Mouse (Mus musculus) limb, embryonic 10.5 days (tissue): ENCODE data around the gene Nkx3-2. TPM values are rescaled to one million over a fixed set of nuclear protein-coding genes. Genes with fewer than 3 reads are reported as not detected.

Experiments
- DNase-seq: peaks from one replicate; pipeline ENCODE4 v3.0.0-alpha.2; 2017; ENCODE audit warnings: low spot score
- H3K27ac ChIP-seq: fragments of 300-500 bp; sonication (generic); 2 replicates; pipeline ENCODE4 v1.5.1; 2016; ENCODE audit warnings: mild to moderate bottlenecking
- H3K27me3 ChIP-seq: fragments of 300-500 bp; sonication (generic); 2 replicates; pipeline ENCODE4 v1.6.1; 2016; ENCODE audit warnings: low read depth, mild to moderate bottlenecking; ENCODE audit not compliant: poor library complexity, severe bottlenecking
- H3K36me3 ChIP-seq: fragments of 300-500 bp; sonication (generic); 2 replicates; pipeline ENCODE4 v1.6.1; 2016; ENCODE audit warnings: mild to moderate bottlenecking, moderate library complexity
- H3K4me1 ChIP-seq: fragments of 300-500 bp; sonication (generic); 2 replicates; pipeline ENCODE4 v1.6.1; 2016
- H3K4me3 ChIP-seq: fragments of 300-500 bp; sonication (generic); 2 replicates; pipeline ENCODE4 v1.5.1; 2016; ENCODE audit warnings: mild to moderate bottlenecking, moderate library complexity
- H3K9me3 ChIP-seq: fragments of 300-500 bp; sonication (generic); replicated peaks from 2 replicates; pipeline ENCODE4 v1.6.1; 2016; ENCODE audit warnings: mild to moderate bottlenecking
- WGBS: fragments of 180-500 bp; shearing (Covaris S2); methylation state at CpG from one replicate; pipeline ENCODE4 v1.1.7; 2016; 5-methylcytosine and 5-hydroxymethylcytosine counted together
- polyA plus RNA-seq: library from polyadenylated mRNA; unstranded; fragments of >200 nt; fragmentation: Nextera tagmentation; extraction: Ambion mirVana; gene quantifications from 2 replicates; pipeline ENCODE4 v1.2.1, GENCODE M21; 2016

The Nkx3-2 gene
- 0.11 and 0.50 TPM in 2 replicates for polyA plus RNA-seq

GRCm38 (mm10) chr5:41763731-41764721, at the start of gene Nkx3-2:
Gene Nkx3-2, minus strand, starts transcription at chr5:41764501.
- WGBS = under 1% methylated on average over 77 of the region's 79 CpGs
- no peaks in the 10 kb centered on the region for H3K36me3 ChIP-seq
- H3K9me3 ChIP-seq = no peaks in the 10 kb centered on the region
- H3K27ac ChIP-seq = peak within 1 kb of the TSS; percentile 25; the same call in 1 of the 2 replicates
- H3K27me3 ChIP-seq = peaks cover 99% of the 10 kb centered on the region
- DNase-seq = peak; percentile 75
- H3K4me1 ChIP-seq = peaks cover 43% of the 10 kb centered on the region
- peak within 1 kb of the TSS; percentile 53 for H3K4me3 ChIP-seq

GRCm38 (mm10) chr5:41812516-41812915, 48.2 kb upstream of the Nkx3-2 start:
- H3K27me3 ChIP-seq = no peaks in the 10 kb centered on the region
- DNase-seq = no peak
- H3K4me1 ChIP-seq = no peaks in the 10 kb centered on the region
- no peak overlapping the region for H3K4me3 ChIP-seq
- 89% methylated on average over 6 of the region's 6 CpGs for WGBS
- H3K27ac ChIP-seq = no peak overlapping the region
- peaks cover 79% of the 10 kb centered on the region for H3K36me3 ChIP-seq
- H3K9me3 ChIP-seq = no peaks in the 10 kb centered on the region

GRCm38 (mm10) chr5:41811279-41811678, 47.0 kb upstream of the Nkx3-2 start:
- DNase-seq = no peak
- Histone ChIP-seq H3K27me3 (no peaks in the 10 kb centered on the region), H3K4me1 (no peaks in the 10 kb centered on the region), H3K9me3 (no peaks in the 10 kb centered on the region), H3K36me3 (peaks cover 77% of the 10 kb centered on the region), H3K4me3 (no peak overlapping the region), H3K27ac (no peak overlapping the region)
- 84% methylated on average over 3 of the region's 3 CpGs for WGBS

GRCm38 (mm10) chr5:41807383-41807782, 43.1 kb upstream of the Nkx3-2 start:
- no peaks in the 10 kb centered on the region for H3K4me1 ChIP-seq
- no peaks in the 10 kb centered on the region for H3K9me3 ChIP-seq
- peaks cover 80% of the 10 kb centered on the region for H3K36me3 ChIP-seq
- H3K4me3 ChIP-seq = no peak overlapping the region
- DNase-seq = no peak
- 91% methylated on average over 2 of the region's 2 CpGs for WGBS
- H3K27me3 ChIP-seq = no peaks in the 10 kb centered on the region
- H3K27ac ChIP-seq = no peak overlapping the region

- H3K27me3 ChIP-seq = no peaks in the 10 kb centered on the region
- 95% methylated on average over 5 of the region's 5 CpGs for WGBS
- no peaks in the 10 kb centered on the region for H3K9me3 ChIP-seq
- H3K27ac ChIP-seq = no peak overlapping the region
- H3K4me3 ChIP-seq = no peak overlapping the region
- DNase-seq = no peak
- H3K4me1 ChIP-seq = no peaks in the 10 kb centered on the region
- H3K36me3 ChIP-seq = peaks cover 71% of the 10 kb centered on the region
Measured at GRCm38 (mm10) chr5:41806176-41806575, 41.9 kb upstream of the Nkx3-2 start.

GRCm38 (mm10) chr5:41805085-41805484, 40.8 kb upstream of the Nkx3-2 start:
- Histone ChIP-seq H3K27ac (no peak overlapping the region), H3K4me1 (no peaks in the 10 kb centered on the region), H3K4me3 (no peak overlapping the region), H3K9me3 (no peaks in the 10 kb centered on the region), H3K36me3 (peaks cover 72% of the 10 kb centered on the region), H3K27me3 (no peaks in the 10 kb centered on the region)
- no peak for DNase-seq
- WGBS = 97% methylated on average over 2 of the region's 2 CpGs

GRCm38 (mm10) chr5:41804643-41805042, 40.3 kb upstream of the Nkx3-2 start:
- WGBS = 78% methylated on average over 2 of the region's 2 CpGs
- H3K36me3 ChIP-seq = peaks cover 72% of the 10 kb centered on the region

GRCm38 (mm10) chr5:41801622-41802021, 37.3 kb upstream of the Nkx3-2 start:
- whole genome bisulfite sequencing = 94% methylated on average over 2 of the region's 2 CpGs
- H3K27me3 ChIP-seq = no peaks in the 10 kb centered on the region
- no peak for DNase-seq
- H3K4me1 ChIP-seq = no peaks in the 10 kb centered on the region
- no peak overlapping the region for H3K27ac ChIP-seq
- H3K36me3 ChIP-seq = peaks cover 70% of the 10 kb centered on the region
- H3K9me3 ChIP-seq = no peaks in the 10 kb centered on the region
- H3K4me3 ChIP-seq = no peak overlapping the region

More at GRCm38 (mm10) chr5:41804643-41805042, 40.3 kb upstream of the Nkx3-2 start:
- DNase-seq = no peak
- no peaks in the 10 kb centered on the region for H3K27me3 ChIP-seq
- H3K27ac ChIP-seq = no peak overlapping the region
- no peaks in the 10 kb centered on the region for H3K9me3 ChIP-seq
- no peak overlapping the region for H3K4me3 ChIP-seq
- H3K4me1 ChIP-seq = no peaks in the 10 kb centered on the region

- Histone ChIP-seq H3K27me3 (no peaks in the 10 kb centered on the region), H3K4me1 (no peaks in the 10 kb centered on the region), H3K9me3 (no peaks in the 10 kb centered on the region), H3K4me3 (no peak overlapping the region), H3K27ac (no peak overlapping the region), H3K36me3 (peaks cover 83% of the 10 kb centered on the region)
- DNase-seq = no peak
Measured at GRCm38 (mm10) chr5:41794434-41794833, 30.1 kb upstream of the Nkx3-2 start.

GRCm38 (mm10) chr5:41790517-41790916, 26.2 kb upstream of the Nkx3-2 start:
- Histone ChIP-seq H3K27me3 (no peaks in the 10 kb centered on the region), H3K4me1 (no peaks in the 10 kb centered on the region), H3K9me3 (no peaks in the 10 kb centered on the region), H3K4me3 (no peak overlapping the region), H3K36me3 (peaks cover 93% of the 10 kb centered on the region), H3K27ac (no peak overlapping the region)
- 88% methylated on average over 2 of the region's 2 CpGs for WGBS
- DNase-seq = no peak

GRCm38 (mm10) chr5:41788877-41789276, 24.6 kb upstream of the Nkx3-2 start:
- no peak for DNase-seq
- Histone ChIP-seq H3K9me3 (no peaks in the 10 kb centered on the region), H3K27ac (no peak overlapping the region), H3K4me1 (no peaks in the 10 kb centered on the region), H3K4me3 (no peak overlapping the region), H3K36me3 (peaks cover 93% of the 10 kb centered on the region), H3K27me3 (no peaks in the 10 kb centered on the region)
- 76% methylated on average over 6 of the region's 6 CpGs for WGBS

GRCm38 (mm10) chr5:41781890-41782289, 17.6 kb upstream of the Nkx3-2 start:
- H3K27me3 ChIP-seq = no peaks in the 10 kb centered on the region
- H3K9me3 ChIP-seq = no peaks in the 10 kb centered on the region
- DNase-seq = no peak
- H3K36me3 ChIP-seq = peaks cover 30% of the 10 kb centered on the region
- WGBS = 90% methylated on average over 5 of the region's 5 CpGs
- H3K4me3 ChIP-seq = no peak overlapping the region
- H3K4me1 ChIP-seq = no peaks in the 10 kb centered on the region
- H3K27ac ChIP-seq = no peak overlapping the region

GRCm38 (mm10) chr5:41780026-41780425, 15.7 kb upstream of the Nkx3-2 start:
- H3K9me3 ChIP-seq = no peaks in the 10 kb centered on the region
- no peak for DNase-seq
- no peak overlapping the region for H3K4me3 ChIP-seq
- H3K27me3 ChIP-seq = no peaks in the 10 kb centered on the region
- 79% methylated on average over 3 of the region's 3 CpGs for WGBS
- peaks cover 4% of the 10 kb centered on the region; the same call in 1 of the 2 replicates for H3K4me1 ChIP-seq
- no peak overlapping the region for H3K27ac ChIP-seq
- H3K36me3 ChIP-seq = peaks cover 11% of the 10 kb centered on the region
